Mouse (Mus musculus): Measurements from ENCODE around the gene Lipi. TPM values are rescaled to one million over a fixed set of nuclear protein-coding genes. Genes with fewer than 3 reads are reported as not detected.

Gene Lipi
- not detected in 2 replicates for polyA plus RNA-seq (2012; rRNA removed)

- H3K4me3 ChIP-seq (ENCODE audit: extremely low read depth, insufficient read depth, insufficient read length): no peak within 1 kb of the TSS
- no peaks in the 10 kb centered on the region for H3K27me3 ChIP-seq (ENCODE audit: control insufficient read depth, insufficient read depth, low read length)
- TF ChIP-seq CTCF (IDR thresholded peaks at IDR 0.05; ENCODE audit: extremely low read depth, insufficient read depth, insufficient read length, insufficient replicate concordance) (no peak), POLR2A (IDR thresholded peaks at IDR 0.05; ENCODE audit: low read depth, low read length) (no peak)
- H3K4me1 ChIP-seq (ENCODE audit: control insufficient read depth, insufficient read depth, insufficient read length): no peaks in the 10 kb centered on the region
- no peak for DNase-seq (ENCODE audit: low read depth in 1 of 2, low spot score in 2 of 2)
- no peak within 1 kb of the TSS for H3K27ac ChIP-seq (ENCODE audit: insufficient read depth, low read length)
- H3K36me3 ChIP-seq (ENCODE audit: control insufficient read depth, insufficient read depth, low read length): no peaks in the 10 kb centered on the region
- 87% methylated on average over 7 of the region's 7 CpGs for WGBS
Measured at GRCm38 (mm10) chr16:75585961-75586360, at the start of gene Lipi. Lipi (minus strand) TSS chr16:75586061.

- H3K27me3 ChIP-seq (ENCODE audit: control insufficient read depth, insufficient read depth, low read length): no peaks in the 10 kb centered on the region
- WGBS: 83% methylated on average over 2 of the region's 2 CpGs
Measured at GRCm38 (mm10) chr16:75627862-75628261, 42.0 kb upstream of the Lipi start.

GRCm38 (mm10) chr16:75617651-75618349, 31.9 kb upstream of the Lipi start:
- Histone ChIP-seq H3K4me1 (ENCODE audit: control insufficient read depth, insufficient read depth, insufficient read length) (no peaks in the 10 kb centered on the region), H3K27ac (ENCODE audit: insufficient read depth, low read length) (no peak overlapping the region), H3K36me3 (ENCODE audit: control insufficient read depth, insufficient read depth, low read length) (no peaks in the 10 kb centered on the region), H3K27me3 (ENCODE audit: control insufficient read depth, insufficient read depth, low read length) (no peaks in the 10 kb centered on the region), H3K4me3 (ENCODE audit: extremely low read depth, insufficient read depth, insufficient read length) (no peak overlapping the region)
- 74% methylated on average over 2 of the region's 2 CpGs for WGBS
- TF ChIP-seq POLR2A (IDR thresholded peaks at IDR 0.05; ENCODE audit: low read depth, low read length): no peak
- TF ChIP-seq CTCF (IDR thresholded peaks at IDR 0.05; ENCODE audit: extremely low read depth, insufficient read depth, insufficient read length, insufficient replicate concordance): no peak
- peak in 1 of 2 experiments; percentile 9 for DNase-seq (ENCODE audit: low read depth in 1 of 2, low spot score in 2 of 2)

More at GRCm38 (mm10) chr16:75627862-75628261, 42.0 kb upstream of the Lipi start:
- Histone ChIP-seq H3K4me3 (ENCODE audit: extremely low read depth, insufficient read depth, insufficient read length) (no peak overlapping the region), H3K4me1 (ENCODE audit: control insufficient read depth, insufficient read depth, insufficient read length) (no peaks in the 10 kb centered on the region), H3K27ac (ENCODE audit: insufficient read depth, low read length) (no peak overlapping the region), H3K36me3 (ENCODE audit: control insufficient read depth, insufficient read depth, low read length) (no peaks in the 10 kb centered on the region)
- DNase-seq (ENCODE audit: low read depth in 1 of 2, low spot score in 2 of 2): no peak
- TF ChIP-seq POLR2A (IDR thresholded peaks at IDR 0.05; ENCODE audit: low read depth, low read length): no peak
- no peak for TF ChIP-seq CTCF (IDR thresholded peaks at IDR 0.05; ENCODE audit: extremely low read depth, insufficient read depth, insufficient read length, insufficient replicate concordance)

- Histone ChIP-seq H3K4me1 (ENCODE audit: control insufficient read depth, insufficient read depth, insufficient read length) (no peaks in the 10 kb centered on the region), H3K36me3 (ENCODE audit: control insufficient read depth, insufficient read depth, low read length) (no peaks in the 10 kb centered on the region), H3K27ac (ENCODE audit: insufficient read depth, low read length) (no peak overlapping the region), H3K27me3 (ENCODE audit: control insufficient read depth, insufficient read depth, low read length) (no peaks in the 10 kb centered on the region), H3K4me3 (ENCODE audit: extremely low read depth, insufficient read depth, insufficient read length) (no peak overlapping the region)
- no peak for DNase-seq (ENCODE audit: low read depth in 1 of 2, low spot score in 2 of 2)
- TF ChIP-seq POLR2A (IDR thresholded peaks at IDR 0.05; ENCODE audit: low read depth, low read length) (no peak), CTCF (IDR thresholded peaks at IDR 0.05; ENCODE audit: extremely low read depth, insufficient read depth, insufficient read length, insufficient replicate concordance) (no peak)
Measured at GRCm38 (mm10) chr16:75612561-75612960, 26.7 kb upstream of the Lipi start.

- Histone ChIP-seq H3K27ac (ENCODE audit: insufficient read depth, low read length) (no peak overlapping the region), H3K36me3 (ENCODE audit: control insufficient read depth, insufficient read depth, low read length) (no peaks in the 10 kb centered on the region), H3K4me1 (ENCODE audit: control insufficient read depth, insufficient read depth, insufficient read length) (no peaks in the 10 kb centered on the region), H3K4me3 (ENCODE audit: extremely low read depth, insufficient read depth, insufficient read length) (no peak overlapping the region), H3K27me3 (ENCODE audit: control insufficient read depth, insufficient read depth, low read length) (no peaks in the 10 kb centered on the region)
- no peak for DNase-seq (ENCODE audit: low read depth in 1 of 2, low spot score in 2 of 2)
- WGBS: 27% methylated on average over 1 of the region's 1 CpGs
- TF ChIP-seq CTCF (IDR thresholded peaks at IDR 0.05; ENCODE audit: extremely low read depth, insufficient read depth, insufficient read length, insufficient replicate concordance) (no peak), POLR2A (IDR thresholded peaks at IDR 0.05; ENCODE audit: low read depth, low read length) (no peak)
Measured at GRCm38 (mm10) chr16:75606415-75606814, 20.6 kb upstream of the Lipi start.

GRCm38 (mm10) chr16:75593501-75594183, 7.8 kb upstream of the Lipi start:
- TF ChIP-seq CTCF (IDR thresholded peaks at IDR 0.05; ENCODE audit: extremely low read depth, insufficient read depth, insufficient read length, insufficient replicate concordance) (no peak), POLR2A (IDR thresholded peaks at IDR 0.05; ENCODE audit: low read depth, low read length) (no peak)
- H3K4me3 ChIP-seq (ENCODE audit: extremely low read depth, insufficient read depth, insufficient read length): peak overlapping the region; percentile 58; the same call in 1 of the 2 replicates
- 5% methylated on average over 15 of the region's 15 CpGs for WGBS

More at GRCm38 (mm10) chr16:75593501-75594183, 7.8 kb upstream of the Lipi start:
- Histone ChIP-seq H3K4me1 (ENCODE audit: control insufficient read depth, insufficient read depth, insufficient read length) (no peaks in the 10 kb centered on the region), H3K27ac (ENCODE audit: insufficient read depth, low read length) (no peak overlapping the region), H3K36me3 (ENCODE audit: control insufficient read depth, insufficient read depth, low read length) (no peaks in the 10 kb centered on the region), H3K27me3 (ENCODE audit: control insufficient read depth, insufficient read depth, low read length) (no peaks in the 10 kb centered on the region)
- DNase-seq (ENCODE audit: low read depth in 1 of 2, low spot score in 2 of 2): no peak
